Mouse (Mus musculus) embryo, embryonic 11 days (tissue): Measurements from ENCODE around the gene Lrrc34.

ENCODE experiments used
- DNase-seq: peaks from one replicate; pipeline ENCODE4 v3.0.0-alpha.2; 2015

Lrrc34 gene

GRCm38 (mm10) chr3:30599711-30600545 lies 47.7 kb downstream of the Lrrc34 start, which contains the start of gene Actrt3:
Gene Actrt3, minus strand, starts transcription at chr3:30599939.
- DNase-seq = peak; percentile 57

DNA sequence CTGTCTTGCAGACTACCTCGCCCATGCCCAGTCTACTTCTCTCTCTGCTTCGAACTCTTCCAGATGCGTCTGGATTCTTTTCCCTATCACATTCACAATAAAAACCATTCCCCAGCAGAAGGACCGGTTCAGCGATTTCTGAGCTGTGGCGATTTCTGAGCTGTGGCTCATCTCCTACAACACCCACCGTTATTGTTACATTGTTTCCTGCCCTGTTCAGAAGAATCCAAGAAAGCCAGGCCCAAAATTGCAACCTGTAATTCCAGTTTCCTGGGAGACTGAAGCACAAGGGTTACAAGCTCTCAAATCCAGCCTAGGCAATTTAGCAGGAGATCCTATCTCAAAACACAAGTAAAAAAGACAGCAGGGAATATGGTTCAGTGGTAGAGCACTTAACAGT lies 50.4 kb downstream of the Lrrc34 start:
- no peak for DNase-seq

- DNase-seq = peak; percentile 76
Measured at GRCm38 (mm10) chr3:30595111-30595832, 52.4 kb downstream of the Lrrc34 start.

DNA sequence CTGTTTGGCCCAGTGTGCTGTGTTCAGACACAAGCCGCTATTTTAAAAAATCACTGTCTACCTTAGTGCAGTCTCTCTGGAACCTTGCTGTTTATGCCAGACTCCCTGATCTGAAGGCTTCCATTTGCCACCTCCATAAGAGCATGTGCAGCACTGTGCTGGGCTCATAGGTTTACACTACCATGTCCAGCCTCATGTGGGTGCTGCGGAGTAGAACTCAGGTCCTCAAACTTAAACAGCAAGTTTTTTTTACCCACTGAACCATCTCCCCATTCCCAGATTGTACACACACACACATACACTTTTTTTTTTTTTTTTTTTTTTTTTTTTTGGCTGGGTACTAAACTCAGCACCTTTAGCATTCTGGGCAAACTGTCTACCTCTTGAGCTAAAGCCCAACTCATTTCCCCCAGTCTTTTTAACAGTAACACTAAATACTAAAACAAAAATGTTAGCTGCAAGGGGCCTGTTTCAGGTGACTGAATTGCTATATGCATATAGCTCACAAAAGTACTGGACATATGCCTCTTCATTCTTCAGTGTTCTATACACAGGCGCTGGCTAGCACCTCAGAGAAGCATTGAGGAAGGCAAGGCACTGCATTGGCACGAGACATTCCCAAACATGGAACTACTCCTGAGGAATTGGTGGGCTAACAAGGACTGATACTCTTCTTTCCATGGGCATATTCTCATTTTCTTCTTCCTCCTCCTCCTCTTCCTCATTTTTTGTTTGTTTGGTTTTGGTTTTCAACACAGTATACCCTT lies 53.8 kb downstream of the Lrrc34 start:
- DNase-seq = peak; percentile 43

- DNase-seq = peak; percentile 85
Measured at GRCm38 (mm10) chr3:30592418-30592853, 55.2 kb downstream of the Lrrc34 start.

DNA sequence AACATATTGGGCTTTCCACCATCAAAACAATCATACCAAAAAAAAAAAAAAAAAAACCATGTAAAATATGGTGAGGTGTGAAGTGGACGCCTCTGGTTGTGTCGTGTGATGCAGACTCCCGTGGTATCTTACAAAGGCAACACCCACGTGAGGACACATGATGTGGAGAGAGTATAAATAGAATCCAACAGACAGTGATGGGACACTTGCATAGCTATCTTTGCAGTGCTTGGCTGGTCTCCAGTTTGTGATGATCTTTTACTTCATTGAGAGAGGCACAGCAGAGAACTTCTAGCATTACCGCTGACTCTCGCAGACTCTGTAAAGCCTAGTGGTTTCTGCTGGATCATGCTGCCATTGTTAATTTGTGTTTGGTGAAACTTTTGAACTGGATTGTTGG lies 58.8 kb downstream of the Lrrc34 start:
- no peak for DNase-seq
